Mouse (Mus musculus): Measurements from ENCODE around the gene Teddm2.

Teddm2 gene

DNA sequence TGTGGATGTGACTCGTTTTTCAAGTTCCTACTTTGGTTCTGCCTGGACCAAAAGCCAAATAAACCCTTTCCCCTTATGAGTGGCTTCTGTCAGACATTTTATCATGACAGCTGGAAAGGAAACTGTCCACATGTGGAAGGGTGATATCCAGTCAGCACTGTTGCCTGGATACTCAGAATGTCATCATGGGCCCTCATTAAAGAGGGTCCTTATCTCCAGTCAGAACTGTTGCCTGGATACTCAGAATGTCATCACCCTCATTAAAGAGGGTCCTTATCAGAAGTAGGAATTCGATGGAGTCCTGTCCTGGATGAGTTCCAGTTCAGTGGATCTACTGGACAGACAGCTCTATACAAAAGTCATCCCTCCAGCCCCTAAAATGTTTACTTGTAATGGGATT, 85.8 kb downstream of the Teddm2 start:
- DNase-seq, result no peak

DNA sequence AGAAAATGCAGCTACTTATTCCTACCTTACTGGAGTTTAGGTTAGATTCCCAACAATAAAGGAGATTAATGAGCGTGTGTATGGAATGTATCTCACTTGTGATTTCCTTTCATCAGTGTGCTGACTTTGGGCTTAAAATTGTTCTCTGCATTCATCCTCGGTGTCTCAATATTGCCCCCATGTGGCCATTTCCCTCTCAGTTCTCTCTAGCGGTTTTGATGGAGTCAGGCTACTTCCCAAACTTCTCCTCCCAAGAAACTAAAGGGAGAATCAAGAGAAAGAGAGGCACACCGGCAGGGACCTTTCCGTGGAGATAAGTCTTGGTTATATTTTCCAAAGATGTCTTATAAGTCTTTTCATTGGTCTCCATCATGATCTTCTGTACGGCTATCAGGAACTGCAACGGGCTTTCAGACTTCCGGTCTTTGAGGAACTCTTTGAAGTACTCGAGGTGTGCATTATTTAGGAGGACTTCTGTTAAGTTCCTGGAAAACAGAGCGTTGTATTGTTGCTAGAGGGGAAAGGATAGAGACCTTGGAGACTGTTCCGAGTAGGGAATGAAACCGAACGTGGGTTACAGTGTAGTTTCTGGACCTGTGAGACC, 92.5 kb downstream of the Teddm2 start:
- peak; percentile 63 to 73 for DNase-seq

DNA sequence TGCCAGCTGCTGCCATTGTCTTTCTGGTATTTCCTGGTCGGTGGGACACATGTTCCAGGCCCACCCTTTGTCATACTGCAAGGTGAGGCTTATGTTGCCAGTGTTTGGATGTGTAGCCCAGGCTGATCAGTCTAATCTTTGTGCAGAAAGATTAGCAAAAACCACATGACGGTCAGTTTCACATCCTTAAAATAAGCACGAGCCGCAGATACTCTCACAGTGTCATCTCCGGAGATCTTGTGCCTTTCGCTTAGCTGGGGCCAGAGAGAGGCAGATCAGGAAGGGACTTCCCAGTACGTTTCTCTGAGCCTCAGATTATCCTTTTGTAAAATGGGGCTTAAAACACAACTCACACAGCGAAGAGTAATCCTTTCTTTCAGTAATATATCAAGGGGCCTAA, 96.5 kb downstream of the Teddm2 start:
- DNase-seq, result no peak

DNA sequence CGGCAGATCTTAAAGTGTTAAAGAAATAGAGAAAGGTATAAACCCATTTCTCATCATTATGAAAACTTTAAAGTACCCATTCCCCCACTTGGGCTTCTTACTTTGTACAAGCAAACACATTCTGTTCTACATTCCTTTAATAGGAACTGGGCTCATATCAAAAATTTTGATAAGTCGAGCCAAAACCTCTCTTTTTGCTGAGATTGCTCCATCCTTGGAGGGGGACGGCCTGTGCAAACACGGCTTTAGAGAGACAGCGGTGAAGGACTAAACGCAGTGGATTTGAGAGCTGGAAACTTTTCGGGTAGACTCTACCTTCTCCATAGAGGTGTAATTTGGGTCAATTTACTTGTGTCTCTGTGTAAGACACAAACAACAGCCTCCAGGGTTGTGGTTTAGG, 97.3 kb downstream of the Teddm2 start:
- no peak for DNase-seq
